Mouse (Mus musculus) left cerebral cortex, adult 18-20 months (tissue): ENCODE data around the gene Alg14. TPM values are rescaled to one million over a fixed set of nuclear protein-coding genes. Genes with fewer than 3 reads are reported as not detected.
A peak's percentile ranks its signal among the peaks of the same experiment; 100 is the strongest.

ENCODE experiments used
- DNase-seq, 2 experiments: peaks; one replicate each; pipeline ENCODE4 v3.0.0; 2021 to 2022; ENCODE audit warnings: low spot score in 2 of 2, mixed read lengths in 1 of 2
- total RNA-seq, 2 experiments: library from RNA; stranded (reverse); gene quantifications; 2 replicates each; pipeline ENCODE4 v1.2.3; 2021

The Alg14 gene
- total RNA-seq, 2 experiments from 2014 or later = 12.1 to 14.4 TPM

DNA sequence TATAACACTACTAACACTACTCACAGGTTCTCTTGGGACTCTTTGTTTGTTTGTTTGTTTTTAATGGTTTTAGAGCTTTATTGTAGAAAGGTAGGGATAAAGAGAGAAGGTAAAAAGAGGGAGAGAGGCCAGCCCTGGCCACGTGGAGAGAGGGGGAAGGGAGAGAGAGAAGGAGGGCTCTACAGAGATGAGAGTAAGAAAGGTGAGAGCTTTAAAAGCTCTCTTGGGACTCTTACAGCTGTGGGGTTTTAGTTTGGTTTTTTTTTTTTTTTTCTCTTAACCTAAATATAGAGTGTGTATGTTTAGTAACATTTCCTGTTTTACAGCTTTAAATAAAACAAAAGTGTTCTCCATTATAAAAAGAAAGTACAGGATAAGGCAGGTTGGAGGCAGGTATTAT is 70.4 kb downstream of the Alg14 start:
- DNase-seq = no peak

DNA sequence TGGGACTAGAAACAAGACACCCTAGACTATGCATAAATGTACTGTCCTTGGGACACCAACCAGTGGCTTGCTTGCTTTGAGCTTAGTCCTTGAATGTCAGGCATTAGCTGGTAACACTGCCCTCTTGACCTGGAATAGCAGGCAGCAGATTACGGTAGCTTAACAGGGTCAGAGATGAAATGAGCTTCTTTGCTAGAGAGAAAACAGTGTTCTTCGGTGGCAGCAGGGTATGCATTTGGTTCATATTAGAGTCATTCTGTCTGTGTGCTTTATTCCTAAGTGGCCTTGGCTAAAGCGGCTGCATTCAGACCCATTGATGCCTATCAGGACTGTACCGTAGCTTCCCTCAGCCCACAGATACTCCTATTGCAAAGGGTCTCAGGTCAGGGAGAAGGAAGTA is 72.8 kb downstream of the Alg14 start:
- no peak for DNase-seq

DNA sequence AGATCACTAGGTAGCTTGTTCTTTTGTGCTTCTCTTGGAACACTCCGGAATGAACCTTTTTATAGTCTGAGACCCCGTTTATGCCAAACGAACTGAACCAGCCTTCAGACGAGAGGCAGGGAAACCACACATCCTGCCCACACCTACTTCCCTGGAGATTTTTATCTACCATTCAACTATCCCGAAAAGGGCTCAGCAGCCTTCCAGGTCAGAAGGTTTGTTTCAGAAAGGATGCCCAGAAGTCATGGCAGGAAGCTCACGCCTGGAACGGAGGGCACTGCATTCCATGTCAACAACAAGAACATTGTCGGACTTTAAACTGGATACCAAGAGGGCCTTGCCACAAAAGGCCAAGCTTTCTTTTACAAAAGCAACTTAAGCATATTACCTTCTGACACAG is 73.6 kb downstream of the Alg14 start:
- no peak for DNase-seq

DNA sequence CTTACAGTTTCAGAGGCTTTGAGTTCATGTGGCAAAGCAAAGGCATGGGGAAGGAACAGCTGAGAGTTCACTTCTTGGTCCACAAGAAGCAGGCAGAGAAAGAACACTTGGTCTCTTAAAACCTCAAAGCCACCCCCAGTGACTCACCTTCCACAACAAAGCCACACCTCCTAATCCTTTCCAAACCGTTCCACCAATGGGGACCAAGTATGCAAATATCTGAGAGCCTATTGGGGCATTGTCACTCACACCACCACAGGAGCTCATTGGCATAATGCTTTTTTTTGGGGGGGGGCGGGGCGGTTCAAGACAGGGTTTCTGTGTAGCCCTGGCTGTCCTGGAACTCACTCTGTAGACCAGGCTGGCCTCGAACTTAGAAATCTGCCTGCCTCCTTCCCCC is 77.0 kb downstream of the Alg14 start:
- DNase-seq = no peak

DNA sequence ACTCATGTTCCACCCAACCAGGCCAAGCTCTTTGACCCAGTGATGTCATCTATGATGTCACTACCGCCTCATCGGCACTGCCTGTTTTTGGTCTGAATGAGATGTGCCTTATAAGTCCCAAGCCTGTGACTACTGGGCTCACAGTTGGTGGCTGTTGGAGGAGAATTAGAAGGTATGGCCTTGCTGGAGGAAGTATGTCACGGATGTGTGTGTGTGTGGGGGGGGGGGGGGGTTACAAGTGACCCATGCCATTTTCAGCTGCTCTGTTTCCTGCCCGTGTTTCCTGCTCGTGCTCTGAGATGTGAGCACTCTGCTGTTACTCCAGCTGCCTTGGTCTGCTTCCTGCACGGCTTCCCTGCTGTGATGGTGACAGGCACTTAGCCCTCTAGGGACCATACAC is 77.9 kb downstream of the Alg14 start:
- DNase-seq = no peak

DNA sequence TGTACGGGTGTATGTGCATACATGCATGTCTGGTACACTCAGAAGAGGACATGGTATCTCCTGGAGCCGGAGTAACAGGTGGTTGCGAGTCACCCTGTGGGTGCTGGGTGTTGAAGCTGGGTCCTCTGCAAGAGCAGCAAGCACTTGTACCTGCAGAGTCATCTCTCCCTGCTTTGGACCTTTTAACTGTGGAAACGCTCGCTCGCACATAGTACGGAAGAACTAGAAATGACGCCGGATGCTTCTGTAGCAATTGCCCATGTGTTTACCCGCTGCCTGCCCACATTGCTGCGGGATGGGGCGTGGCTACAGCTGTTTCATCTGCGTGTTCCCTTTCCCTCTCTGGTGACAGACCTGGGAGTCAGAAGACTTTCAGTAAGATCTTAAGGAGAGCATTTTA is 78.7 kb downstream of the Alg14 start:
- DNase-seq = peak in 1 of 2 experiments; percentile 10

DNA sequence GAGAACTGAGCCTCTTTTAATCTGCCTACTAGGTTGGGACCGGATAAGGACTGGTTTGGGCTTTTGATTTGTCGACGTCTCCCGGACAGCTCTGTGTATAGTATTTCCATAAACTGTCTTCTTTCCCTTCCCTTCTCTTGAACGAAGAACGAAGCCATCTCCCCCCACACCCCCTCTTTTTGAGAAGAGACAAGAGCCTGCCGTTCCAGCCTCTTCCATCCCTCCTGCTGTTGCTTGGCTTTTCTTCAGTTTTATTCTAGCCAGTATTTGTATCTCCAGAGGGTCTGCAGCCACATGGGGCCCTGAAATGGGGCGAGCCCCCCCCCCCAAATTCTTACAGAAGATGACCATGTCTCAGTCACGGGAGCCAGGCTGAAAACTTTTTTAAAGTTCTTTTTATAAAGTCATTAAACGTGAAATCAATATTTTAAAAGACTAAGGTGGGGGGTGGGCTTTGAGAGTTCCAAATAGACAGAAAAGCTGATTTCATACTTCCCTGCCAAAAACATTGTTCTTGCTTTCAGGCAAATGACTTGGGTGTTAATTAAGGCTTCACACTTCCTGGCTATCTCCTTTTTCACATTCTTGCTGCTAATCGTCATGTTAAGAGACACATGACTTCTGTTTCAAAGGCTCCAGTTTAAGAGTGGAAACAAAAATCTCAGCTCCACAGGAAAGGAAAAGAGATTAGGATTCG is 79.4 kb downstream of the Alg14 start:
- no peak for DNase-seq

DNA sequence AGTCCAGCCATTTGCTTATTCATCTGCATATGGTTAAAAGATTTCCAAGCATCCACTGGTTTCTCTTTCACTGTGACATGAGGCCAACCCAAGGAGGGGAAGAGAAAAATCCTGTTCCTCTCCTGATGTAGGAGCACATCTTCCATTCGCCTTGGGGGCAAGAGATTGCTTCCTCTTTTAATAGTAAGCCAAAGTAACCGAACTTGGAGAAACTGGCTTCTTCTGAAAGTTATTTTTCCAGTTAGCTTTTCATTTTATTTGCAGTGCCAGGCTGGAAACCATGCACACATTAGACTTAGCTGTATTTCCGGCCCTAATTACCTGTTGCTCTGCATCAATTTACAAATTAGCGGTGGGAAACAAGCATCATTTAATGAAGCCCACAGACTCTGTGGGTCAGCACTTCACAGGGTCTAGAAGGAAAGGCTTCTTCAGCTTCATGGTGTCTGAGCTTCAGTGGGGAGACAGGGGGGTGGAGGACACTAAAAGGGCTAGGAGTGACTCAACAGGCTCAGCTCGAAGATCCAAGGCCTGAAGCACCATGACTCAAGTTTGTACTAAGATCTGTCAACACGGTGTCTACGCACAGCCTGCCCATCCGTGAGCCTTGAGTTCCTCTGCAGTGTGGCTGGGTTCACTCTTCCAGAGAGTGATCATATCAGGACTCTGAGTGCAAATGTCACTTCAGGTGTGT is 80.1 kb downstream of the Alg14 start:
- no peak for DNase-seq

DNA sequence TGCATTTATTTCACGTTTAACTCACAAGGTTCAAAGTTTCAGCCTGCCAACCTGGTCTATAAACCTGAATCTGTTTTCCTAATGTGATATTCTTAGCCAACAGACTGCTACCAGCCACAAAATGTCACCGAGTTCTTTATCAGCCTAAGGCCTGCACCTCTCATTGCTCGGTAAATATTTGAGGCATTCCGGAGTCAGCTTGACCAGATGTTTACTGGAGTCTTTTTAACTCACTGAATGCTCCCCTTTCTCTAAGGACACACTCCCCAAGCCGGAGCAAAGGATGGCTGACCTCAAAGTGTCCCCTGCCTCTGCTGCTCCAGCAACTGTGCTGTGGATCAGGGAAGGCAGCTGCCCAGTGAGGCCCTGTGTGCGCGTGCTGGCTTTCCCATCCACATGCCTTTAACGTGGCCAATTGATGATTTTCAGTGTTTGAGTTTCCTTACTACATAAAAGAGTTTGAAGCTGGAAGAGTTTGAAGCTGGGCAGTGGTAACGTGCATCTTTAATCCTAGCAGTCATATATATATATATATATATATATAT is 82.4 kb downstream of the Alg14 start:
- DNase-seq = no peak

DNA sequence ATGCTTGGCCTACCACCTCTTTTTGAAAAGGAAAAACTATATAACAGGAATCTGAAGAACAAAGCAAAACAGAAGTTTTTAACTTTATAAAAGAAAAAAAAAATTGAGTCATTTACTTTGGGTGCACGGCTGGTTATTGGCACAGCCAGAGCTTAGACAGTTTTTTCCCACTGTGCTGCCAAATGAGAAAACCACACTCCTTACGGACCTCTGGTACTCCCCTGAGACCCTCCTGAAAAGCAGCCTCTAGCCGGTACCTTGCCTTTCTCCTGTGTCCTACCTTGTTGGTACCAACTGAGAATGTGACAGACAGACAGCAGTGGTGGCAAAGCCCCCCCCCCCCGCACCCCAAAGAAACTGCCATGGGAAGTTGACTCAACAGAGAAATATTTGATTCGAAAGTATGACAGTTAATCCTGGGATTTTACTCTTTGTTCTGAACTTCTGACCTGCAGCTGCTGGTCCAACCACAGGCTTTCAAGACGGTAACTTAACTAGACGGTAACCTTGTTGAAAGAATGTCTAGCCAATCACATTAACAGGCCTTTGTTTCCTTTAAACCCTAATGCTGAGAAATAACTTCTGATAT is 84.1 kb downstream of the Alg14 start:
- no peak for DNase-seq

DNA sequence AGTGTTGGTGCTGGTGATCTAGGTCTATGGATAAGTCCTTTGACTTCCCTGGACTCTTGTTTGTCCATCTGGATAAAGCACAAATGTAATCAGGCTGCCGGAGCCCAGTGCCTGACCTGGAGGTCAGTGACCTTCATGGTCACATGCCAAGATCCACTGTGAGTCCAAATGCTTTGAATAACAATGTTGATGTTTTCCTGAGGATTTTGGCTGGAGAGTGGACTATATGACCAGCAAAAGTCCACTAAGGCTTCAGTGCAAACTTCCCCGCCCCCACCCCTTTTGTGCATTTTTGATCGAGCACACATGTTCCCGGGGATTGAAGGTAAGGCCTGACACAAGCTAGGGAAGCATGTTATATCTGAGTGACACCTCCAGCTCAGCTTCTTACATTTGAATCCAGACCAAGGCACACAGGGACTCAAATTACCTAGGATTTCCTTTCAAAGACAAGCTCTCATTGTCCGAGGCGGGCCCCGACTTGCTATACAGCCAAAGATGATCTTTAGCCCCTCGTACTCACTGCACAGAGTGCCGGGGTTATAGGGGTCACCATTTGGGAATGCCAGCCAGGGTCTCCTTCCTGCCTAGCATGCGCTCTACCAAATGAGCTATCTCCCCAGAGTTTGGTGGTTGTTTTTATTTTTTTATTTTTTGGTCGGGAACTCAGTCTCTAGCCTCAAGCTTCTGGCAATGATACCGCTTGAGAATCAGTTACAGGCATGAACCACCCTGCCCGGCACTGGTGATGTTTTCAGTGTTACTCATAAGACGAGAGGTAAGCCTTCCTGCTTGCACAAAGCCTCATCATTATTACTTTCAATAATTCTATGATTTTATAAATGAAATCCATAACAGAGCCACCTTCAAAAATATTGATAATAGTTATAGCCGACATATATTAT is 87.4 kb downstream of the Alg14 start:
- no peak for DNase-seq

DNA sequence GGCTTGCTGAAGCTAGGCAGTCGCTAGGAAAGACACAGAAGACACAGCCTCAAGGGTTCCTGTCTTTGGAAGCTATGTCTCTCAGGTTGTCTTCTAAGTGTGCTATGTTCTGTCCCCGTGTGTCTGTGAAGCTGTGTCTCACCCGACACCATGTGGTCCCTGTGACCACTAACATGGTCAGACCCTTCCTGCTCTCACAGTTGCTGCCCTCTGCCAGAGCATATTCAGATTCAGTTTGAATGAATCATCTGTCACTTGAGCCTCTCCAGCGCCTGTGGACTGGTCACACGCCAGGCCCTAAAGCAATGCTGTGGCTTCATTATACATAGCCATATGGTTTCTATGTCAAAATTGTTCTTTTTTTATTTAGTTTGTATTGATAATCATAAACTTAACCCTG is 88.1 kb downstream of the Alg14 start:
- no peak for DNase-seq

DNA sequence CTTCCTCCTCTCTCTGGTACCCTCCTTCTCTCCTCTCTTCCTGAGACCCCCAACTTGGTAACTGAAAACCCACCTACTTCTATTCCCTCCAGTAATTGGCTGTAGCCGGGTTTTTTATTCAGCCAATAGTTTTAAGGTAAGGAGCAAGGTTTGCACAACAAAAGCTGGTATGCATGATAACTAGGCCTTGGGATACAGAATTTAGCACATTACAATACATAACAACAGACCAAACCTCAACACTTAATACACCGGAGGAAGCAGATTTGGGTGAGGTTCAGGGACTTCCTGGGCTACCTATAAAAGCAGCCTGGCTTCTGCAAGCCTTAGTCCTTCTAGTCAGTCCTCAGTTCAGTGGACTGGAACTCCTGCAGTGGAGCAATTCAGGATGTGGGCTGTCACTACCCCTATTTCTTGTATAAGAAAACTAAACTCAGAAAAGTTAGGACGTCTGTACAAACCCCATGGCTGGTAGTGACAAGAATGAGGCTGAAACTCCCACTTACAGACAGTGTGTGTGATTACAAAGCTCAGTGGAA is 96.0 kb downstream of the Alg14 start:
- no peak for DNase-seq

DNA sequence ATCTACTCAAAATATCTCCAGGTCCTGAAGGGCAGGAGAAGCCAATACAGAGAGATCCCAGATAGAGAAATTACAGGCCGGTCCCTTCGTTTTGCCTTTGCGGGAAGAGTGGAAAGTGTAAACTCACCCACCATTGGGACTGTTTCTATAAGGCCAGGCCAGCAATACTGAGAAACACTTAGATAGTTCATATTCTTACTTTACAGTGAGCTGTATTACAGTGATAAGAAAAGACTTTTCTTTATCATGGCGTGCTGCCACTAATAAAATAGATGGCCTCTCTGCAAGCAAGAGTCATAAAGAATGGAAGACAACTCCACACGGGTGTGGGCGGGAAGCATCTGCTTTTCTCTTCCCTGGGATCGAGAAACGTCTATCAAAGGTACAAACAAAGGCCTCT is 97.8 kb downstream of the Alg14 start:
- no peak for DNase-seq

DNA sequence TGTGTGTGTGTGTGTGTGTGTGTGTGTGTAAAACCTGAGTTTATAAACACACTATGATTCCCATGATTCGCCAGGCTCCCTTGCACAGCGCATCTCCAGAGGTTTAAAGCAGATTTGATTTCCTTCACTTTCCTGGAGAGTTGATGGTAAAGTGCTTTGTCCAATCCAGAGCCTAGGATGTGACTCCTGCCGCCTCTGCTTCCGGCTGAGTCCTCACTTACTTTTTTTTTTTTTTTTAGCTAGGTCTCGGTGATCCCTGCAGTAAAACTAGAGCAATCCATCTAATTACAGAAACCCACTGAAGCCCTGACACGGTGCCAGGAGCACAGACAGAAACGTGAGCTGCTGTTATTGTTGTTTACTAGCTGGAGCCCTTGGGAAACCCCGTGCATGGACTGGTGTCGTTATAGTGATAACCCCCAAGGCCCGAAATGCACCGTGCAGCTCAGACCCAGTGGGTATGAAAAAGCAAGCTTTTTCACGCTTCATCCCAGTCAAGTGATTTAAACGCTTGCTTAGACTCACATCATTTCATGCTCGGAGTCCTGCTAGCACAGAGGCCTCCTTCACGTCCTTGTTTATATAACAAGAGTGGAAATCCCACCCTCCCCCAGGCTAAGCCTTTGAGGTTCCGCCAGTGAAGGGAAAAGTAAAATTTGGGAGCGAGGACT is 98.4 kb downstream of the Alg14 start:
- DNase-seq = peak in 1 of 2 experiments; percentile 3

DNA sequence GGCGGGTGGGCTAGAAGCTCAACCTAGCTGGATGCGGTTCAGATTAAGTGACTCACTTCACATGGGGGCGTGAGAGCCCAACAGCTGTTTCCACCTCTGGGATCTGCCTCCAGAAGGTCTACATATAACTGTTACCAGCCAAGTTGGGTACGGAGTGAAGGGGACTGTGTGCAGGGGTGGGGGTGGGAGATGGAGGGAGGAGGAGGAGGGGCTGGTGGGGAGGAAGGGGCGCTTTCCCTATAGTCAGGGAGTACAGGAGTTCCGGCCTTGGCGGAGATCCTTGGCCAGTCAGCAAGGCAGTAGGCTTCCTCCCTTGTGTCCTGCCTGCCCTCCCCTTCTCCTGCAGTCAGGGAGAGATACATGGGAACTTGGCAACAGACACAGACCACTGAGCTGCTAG is 99.2 kb downstream of the Alg14 start:
- no peak for DNase-seq

DNA sequence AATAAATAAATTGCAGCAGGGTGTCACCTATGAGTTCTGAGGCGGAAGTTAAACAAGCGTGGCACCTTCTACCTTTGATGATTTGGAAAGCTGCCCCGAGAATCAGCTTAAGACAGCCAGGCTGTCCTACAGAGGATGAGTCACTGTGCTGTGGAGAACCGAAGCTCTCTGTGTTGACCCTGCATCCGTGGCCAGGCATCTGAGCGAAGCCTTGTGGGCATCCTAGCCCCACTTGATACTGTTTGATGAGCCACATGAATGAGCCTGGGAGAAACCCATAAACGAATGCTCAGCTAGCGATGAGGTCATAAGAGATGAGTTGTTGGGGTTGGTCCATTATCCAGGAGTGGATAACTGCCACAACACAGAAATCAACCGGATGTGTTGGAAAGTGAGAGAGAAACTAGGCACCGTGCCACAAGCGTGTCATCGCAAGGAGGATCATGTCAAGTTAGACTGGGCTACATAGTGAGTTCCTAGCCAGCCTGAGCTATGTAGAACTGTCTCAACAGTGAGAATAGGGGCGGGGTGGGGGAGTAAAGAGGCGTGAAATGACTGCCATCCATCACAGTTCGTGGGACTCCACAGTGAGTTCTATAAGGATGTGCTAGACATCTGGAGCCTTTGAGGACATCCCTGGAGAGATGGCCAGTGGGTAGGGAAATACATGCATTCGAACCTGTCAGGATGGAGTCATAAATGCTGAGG is 104.2 kb downstream of the Alg14 start:
- no peak for DNase-seq

DNA sequence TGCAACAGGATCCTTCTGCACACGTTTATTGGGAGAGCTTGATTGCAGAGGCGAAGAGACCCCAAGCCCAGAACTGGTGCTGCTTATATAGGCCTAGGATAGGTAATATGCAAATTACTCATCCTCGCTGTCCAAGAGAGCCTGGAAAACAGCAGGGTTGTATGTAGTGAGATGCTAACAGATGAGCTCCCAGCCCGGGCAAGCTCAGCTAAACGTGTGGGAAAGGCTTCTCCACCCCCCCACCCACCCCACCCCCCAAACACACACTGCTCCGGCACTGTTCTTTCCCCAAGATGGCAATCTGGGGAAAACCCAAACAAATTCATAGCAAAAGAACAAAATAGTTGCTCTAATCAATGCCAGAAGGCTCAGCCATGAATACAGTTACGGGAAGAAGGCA is 105.0 kb downstream of the Alg14 start:
- no peak for DNase-seq

DNA sequence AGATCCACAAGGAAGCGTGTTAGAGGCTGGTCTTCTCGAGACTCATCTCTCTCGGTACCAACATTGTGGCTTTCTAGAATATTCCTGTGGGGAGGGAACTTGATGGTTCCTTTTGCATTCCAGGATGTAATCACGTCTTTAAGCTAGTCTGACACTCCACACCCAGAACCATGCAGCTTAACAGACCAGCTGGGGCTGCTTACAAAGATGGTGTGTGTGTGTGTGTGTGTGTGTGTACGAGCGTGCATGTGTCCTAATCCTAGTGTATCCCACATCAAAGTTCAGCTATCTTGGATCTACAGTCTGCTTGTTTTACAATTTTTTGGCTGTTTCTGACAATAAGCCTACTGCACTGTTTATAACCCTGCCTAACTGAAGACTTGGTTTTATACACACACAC is 105.4 kb downstream of the Alg14 start:
- no peak for DNase-seq

DNA sequence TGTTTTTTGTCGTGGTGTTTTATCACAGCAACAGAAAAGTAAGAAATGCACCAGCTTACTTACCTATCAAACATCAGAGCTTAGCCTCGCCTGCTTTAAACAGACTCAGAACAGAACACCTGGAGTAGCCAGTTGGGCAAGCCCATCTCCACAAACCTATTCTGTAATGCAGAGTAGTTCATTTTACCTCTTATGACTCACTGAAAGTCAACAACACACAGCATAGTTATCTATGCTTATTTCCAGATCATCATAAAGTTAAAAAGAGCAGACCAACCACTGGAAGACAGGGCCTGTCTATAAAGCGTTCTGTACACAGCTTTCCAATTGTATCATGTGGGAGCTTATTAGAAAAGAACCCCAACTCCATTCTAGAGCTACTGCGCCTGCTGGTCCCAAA is 109.8 kb downstream of the Alg14 start:
- DNase-seq = no peak
